Mouse (Mus musculus) limb, embryonic 14.5 days (tissue): ENCODE measurements at regions not wholly inside any gene's neighbourhood (a gene's known extent, or its start where the extent isn't known, plus 50 kb on each side); places are given as distances from the start of the nearest gene placed in this dataset.

Experiments
- ATAC-seq: fragments of 200-750 bp; cut with Nextera tagmentation; 2 replicates; pipeline ENCODE4 v1.8.0; 2017; ENCODE audit warnings: low read depth, moderate number of reproducible peaks, moderate TSS enrichment; ENCODE audit not compliant: low FRiP score
- DNase-seq: peaks from one replicate; pipeline ENCODE4 v3.0.0-alpha.2; 2015; ENCODE audit warnings: low spot score
- H3K27ac ChIP-seq: fragments of 300-500 bp; sonication (generic); replicated peaks from 2 replicates; pipeline ENCODE4 v1.5.1; 2014; ENCODE audit warnings: low read depth, mild to moderate bottlenecking, low read length, moderate library complexity, mixed read lengths
- H3K27me3 ChIP-seq: fragments of 300-500 bp; sonication (generic); 2 replicates; pipeline ENCODE4 v1.6.1; 2014; ENCODE audit warnings: low read length, mixed read lengths; ENCODE audit not compliant: control insufficient read depth, insufficient read depth
- H3K36me3 ChIP-seq: fragments of 300-500 bp; sonication (generic); 2 replicates; pipeline ENCODE4 v1.6.1; 2014; ENCODE audit warnings: mild to moderate bottlenecking, low read length, moderate library complexity, mixed read lengths; ENCODE audit not compliant: control insufficient read depth, insufficient read depth
- H3K4me1 ChIP-seq: fragments of 300-500 bp; sonication (generic); 2 replicates; pipeline ENCODE4 v1.6.1; 2014; ENCODE audit warnings: antibody characterized with exemption, low read length, mixed read lengths; ENCODE audit not compliant: control insufficient read depth, insufficient read depth
- H3K4me2 ChIP-seq: fragments of 300-500 bp; sonication (generic); replicated peaks from 2 replicates; pipeline ENCODE4 v1.6.1; 2014; ENCODE audit warnings: low read depth, mild to moderate bottlenecking, low read length, moderate library complexity; ENCODE audit not compliant: severe bottlenecking
- H3K4me3 ChIP-seq: fragments of 300-500 bp; sonication (generic); replicated peaks from 2 replicates; pipeline ENCODE4 v1.5.1; 2014; ENCODE audit warnings: low read length
- H3K9ac ChIP-seq: fragments of 300-500 bp; sonication (generic); 2 replicates; pipeline ENCODE4 v1.6.1; 2014; ENCODE audit warnings: mild to moderate bottlenecking, low read depth, low read length, moderate library complexity; ENCODE audit not compliant: severe bottlenecking
- H3K9me3 ChIP-seq: fragments of 300-500 bp; sonication (generic); 2 replicates; pipeline ENCODE4 v1.6.1; 2016; ENCODE audit warnings: low read length; ENCODE audit not compliant: control insufficient read depth
- POLR2A ChIP-seq: fragments of 200-500 bp; IDR thresholded peaks from 2 replicates; pipeline ENCODE4 v1.8.0; 2012; ENCODE audit warnings: inconsistent platforms, mild to moderate bottlenecking, moderate library complexity, borderline replicate concordance; ENCODE audit not compliant: insufficient read depth, insufficient read length; ENCODE audit errors: extremely low read depth
- WGBS: fragments of 180-500 bp; shearing (Covaris S2); extraction: QIAGEN DNeasy Blood & Tissue Kit; methylation state at CpG from one replicate; pipeline ENCODE4 v1.1.7; 2014; 5-methylcytosine and 5-hydroxymethylcytosine counted together

DNA sequence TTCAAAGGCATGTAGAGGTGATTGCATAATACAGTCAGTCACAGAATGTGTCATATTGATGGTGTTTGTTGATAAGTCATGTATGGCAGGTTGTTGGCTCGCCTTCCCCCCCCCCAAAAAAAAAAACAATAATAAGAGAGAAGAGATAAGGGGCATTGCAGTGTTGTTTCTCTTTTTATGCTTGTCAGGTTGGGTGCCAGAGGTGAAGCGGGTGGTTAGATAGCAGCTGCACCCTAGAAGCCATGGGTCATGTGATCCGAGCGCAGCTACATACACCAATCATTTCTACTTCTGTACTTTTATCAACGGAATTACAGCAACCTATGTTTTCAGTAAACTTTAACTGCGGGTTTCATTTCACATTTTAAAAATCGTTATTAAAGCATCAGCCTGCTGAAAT is 94.5 kb downstream of the 1700020N01Rik start:
- Histone ChIP-seq H3K9ac (no peak overlapping the region), H3K4me2 (no peak overlapping the region), H3K4me3 (no peak overlapping the region), H3K4me1 (peaks cover 3% of the 10 kb centered on the region; the same call in 1 of the 2 replicates), H3K36me3 (no peaks in the 10 kb centered on the region), H3K9me3 (no peaks in the 10 kb centered on the region), H3K27ac (no peak overlapping the region), H3K27me3 (no peaks in the 10 kb centered on the region)
- TF ChIP-seq POLR2A: no peak
- WGBS: 90% methylated on average over 7 of the region's 7 CpGs
- no peak for DNase-seq
- no peak for ATAC-seq

DNA sequence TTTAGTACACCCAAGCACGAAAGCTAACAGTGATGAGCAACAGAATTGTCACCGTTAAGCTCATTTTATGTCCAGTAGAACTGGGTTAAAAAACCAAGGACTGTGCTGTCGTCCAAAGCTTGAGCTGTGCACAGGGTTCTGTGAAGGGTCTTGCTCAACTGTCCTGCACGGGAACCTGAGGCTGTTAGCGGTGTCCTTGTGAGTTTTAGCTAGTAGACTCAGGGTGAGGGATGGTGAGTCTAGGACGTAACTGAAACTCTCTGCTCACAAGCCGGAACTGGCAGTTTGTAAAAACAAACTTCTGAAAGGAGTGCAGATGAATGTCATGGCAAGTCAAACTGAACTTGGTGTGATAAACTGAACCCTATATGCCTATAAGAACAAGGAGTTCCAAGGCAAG is 95.6 kb downstream of the 1700020N01Rik start:
- H3K27ac ChIP-seq: no peak overlapping the region
- 90% methylated on average over 7 of the region's 7 CpGs for WGBS
- DNase-seq (no peak), ATAC-seq (no peak)
- H3K4me1 ChIP-seq: peaks cover 3% of the 10 kb centered on the region; the same call in 1 of the 2 replicates
- H3K4me3 ChIP-seq: no peak overlapping the region
- no peaks in the 10 kb centered on the region for H3K27me3 ChIP-seq
- H3K4me2 ChIP-seq: no peak overlapping the region
- H3K9ac ChIP-seq: no peak overlapping the region
- H3K36me3 ChIP-seq: no peaks in the 10 kb centered on the region
- no peaks in the 10 kb centered on the region for H3K9me3 ChIP-seq
- TF ChIP-seq POLR2A: no peak

DNA sequence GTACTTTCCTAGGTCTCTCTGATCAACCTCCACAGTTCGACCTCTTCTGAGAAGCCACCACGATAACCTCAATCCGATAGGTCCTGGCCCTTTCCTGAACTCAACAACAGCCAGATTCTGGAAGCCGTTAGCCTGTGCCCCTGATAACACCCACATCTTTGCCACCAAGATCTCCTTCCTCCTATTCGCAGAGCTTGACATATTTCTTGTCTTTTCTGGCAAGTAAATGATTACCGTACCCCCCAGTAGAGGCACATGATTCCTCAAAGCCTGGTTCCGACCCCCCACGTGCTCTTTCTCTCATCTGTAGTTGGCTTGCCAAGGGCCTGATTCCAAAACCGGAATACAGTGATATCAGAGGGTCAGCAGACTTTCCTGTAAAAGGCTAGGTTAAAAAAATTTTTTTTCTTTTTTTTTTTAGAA is 96.9 kb downstream of the 1700020N01Rik start:
- no peak for ATAC-seq
- H3K36me3 ChIP-seq: no peaks in the 10 kb centered on the region
- no peak for TF ChIP-seq POLR2A
- H3K27me3 ChIP-seq: no peaks in the 10 kb centered on the region
- 85% methylated on average over 9 of the region's 9 CpGs for WGBS
- no peak for DNase-seq
- no peak overlapping the region for H3K27ac ChIP-seq
- no peak overlapping the region for H3K9ac ChIP-seq
- H3K4me1 ChIP-seq: peaks cover 8% of the 10 kb centered on the region; the same call in 1 of the 2 replicates
- no peak overlapping the region for H3K4me3 ChIP-seq
- H3K4me2 ChIP-seq: no peak overlapping the region
- H3K9me3 ChIP-seq: no peaks in the 10 kb centered on the region

DNA sequence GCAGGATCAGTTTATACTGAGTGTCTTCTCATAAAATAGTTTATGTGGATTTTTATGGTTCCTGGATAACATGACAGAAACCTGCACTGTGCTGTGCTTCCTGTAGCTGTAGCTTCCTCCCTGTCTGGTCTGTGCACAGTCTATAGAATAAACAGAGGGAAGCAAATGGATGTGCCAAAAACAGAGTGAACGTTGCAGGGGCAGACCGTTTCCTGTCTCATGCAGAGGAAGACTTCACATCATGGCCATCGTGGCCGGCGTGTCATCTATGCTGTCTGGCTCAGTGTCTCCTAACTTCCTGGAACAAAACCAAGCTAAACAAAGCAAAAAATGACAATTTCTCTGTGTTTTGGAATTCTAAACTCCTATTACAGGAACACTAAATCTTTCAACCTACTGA is 102.2 kb downstream of the 1700020N01Rik start:
- Histone ChIP-seq H3K4me2 (no peak overlapping the region), H3K4me1 (peaks cover 10% of the 10 kb centered on the region; the same call in 1 of the 2 replicates), H3K4me3 (no peak overlapping the region), H3K9ac (no peak overlapping the region), H3K27me3 (no peaks in the 10 kb centered on the region), H3K9me3 (no peaks in the 10 kb centered on the region), H3K27ac (no peak overlapping the region), H3K36me3 (no peaks in the 10 kb centered on the region)
- no peak for TF ChIP-seq POLR2A
- 49% methylated on average over 5 of the region's 5 CpGs for WGBS
- DNase-seq (peak; percentile 23), ATAC-seq (no peak)

DNA sequence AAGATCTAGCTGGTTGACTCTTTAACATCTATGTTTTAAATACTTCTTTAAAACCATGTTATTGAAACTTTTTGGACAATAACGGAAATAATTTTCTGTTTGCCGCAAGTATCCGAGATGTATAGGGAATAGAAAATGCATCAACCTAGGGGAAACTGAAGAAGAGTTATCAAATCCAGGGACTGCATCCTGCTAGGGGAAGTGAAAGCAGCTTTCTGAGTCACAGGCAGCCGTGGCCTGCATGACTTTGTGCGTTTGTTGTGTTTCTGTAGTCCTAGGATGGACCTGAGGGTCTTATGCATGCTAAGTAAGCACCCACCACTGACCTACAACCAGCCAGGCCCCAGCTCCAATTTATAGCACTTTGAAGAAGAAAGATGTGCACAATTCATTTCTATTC is 103.7 kb downstream of the 1700020N01Rik start:
- Histone ChIP-seq H3K4me2 (no peak overlapping the region), H3K4me3 (no peak overlapping the region), H3K27ac (no peak overlapping the region), H3K27me3 (no peaks in the 10 kb centered on the region), H3K4me1 (peaks cover 10% of the 10 kb centered on the region; the same call in 1 of the 2 replicates), H3K9ac (no peak overlapping the region), H3K36me3 (no peaks in the 10 kb centered on the region), H3K9me3 (no peaks in the 10 kb centered on the region)
- ATAC-seq (no peak), DNase-seq (no peak)
- 84% methylated on average over 5 of the region's 5 CpGs for WGBS
- TF ChIP-seq POLR2A: no peak

DNA sequence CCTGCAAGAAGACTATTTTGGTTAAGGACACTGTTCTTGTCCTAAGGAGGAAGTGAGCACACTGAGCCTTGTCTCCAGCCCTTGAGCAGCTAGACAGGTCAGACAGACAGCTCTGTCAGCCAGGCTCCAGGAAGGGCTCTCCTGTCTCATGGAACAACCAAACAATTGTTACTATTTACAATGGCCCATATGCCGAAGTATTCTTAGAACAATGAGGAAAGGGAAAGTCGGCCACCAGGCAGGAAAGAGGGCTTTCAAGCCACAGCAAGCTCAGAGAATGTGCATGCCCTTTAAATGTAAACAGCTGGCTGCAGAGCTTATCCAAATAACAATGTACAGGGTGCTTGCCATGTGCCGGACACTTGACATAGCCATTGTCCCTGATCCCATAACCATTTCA is 108.6 kb downstream of the 1700020N01Rik start:
- no peak overlapping the region for H3K4me3 ChIP-seq
- H3K9me3 ChIP-seq: no peaks in the 10 kb centered on the region
- 66% methylated on average over 3 of the region's 3 CpGs for WGBS
- H3K9ac ChIP-seq: no peak overlapping the region
- no peaks in the 10 kb centered on the region for H3K27me3 ChIP-seq
- no peak overlapping the region for H3K27ac ChIP-seq
- H3K4me1 ChIP-seq: no peaks in the 10 kb centered on the region
- no peak for TF ChIP-seq POLR2A
- H3K36me3 ChIP-seq: no peaks in the 10 kb centered on the region
- ATAC-seq (no peak), DNase-seq (no peak)
- no peak overlapping the region for H3K4me2 ChIP-seq
